Mouse (Mus musculus) cortical plate, adult 2 months (tissue): Measurements from ENCODE around the gene Creld2.

Experiments used
- CTCF ChIP-seq: fragments of 200-500 bp; IDR thresholded peaks from 2 replicates; pipeline ENCODE4 v1.5.1; 2011; ENCODE audit warnings: mild to moderate bottlenecking, control low read depth, low read length; ENCODE audit not compliant: insufficient read depth; ENCODE audit errors: extremely low read depth
- POLR2A ChIP-seq: fragments of 200-500 bp; IDR thresholded peaks from 2 replicates; pipeline ENCODE4 v1.6.1; 2011; ENCODE audit warnings: mild to moderate bottlenecking, low read length, control low read depth; ENCODE audit not compliant: insufficient read depth; ENCODE audit errors: extremely low read depth

DNA sequence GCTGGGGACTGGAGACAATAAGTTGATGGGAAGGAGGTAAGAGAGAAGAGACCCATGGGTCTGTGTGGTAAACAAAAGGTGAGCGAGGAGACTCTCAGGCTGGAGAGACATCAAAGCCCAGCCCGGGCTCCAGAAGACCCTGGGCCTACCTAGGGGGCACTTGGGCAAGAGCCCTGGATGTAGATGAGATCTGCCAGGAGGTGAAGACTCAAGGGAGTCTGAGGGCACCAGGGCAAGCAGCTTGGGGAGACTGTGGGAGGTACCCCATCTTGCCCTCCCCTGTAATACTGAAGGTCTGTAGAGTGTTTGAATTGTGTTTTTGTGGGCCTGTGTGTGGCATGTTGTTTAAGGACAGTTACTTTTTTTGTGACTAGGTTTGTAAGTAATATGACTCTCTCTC, 39.3 kb downstream of the Creld2 start:
- TF ChIP-seq POLR2A = no peak
- no peak for TF ChIP-seq CTCF
